Mouse (Mus musculus): Measurements from ENCODE around the gene Tas2r118.

- no peak for TF ChIP-seq CTCF (conservative IDR thresholded peaks at IDR 0.05; ENCODE audit: low read length)
- TF ChIP-seq NANOG (IDR thresholded peaks at IDR 0.05; ENCODE audit: borderline replicate concordance, low read length): no peak
- TF ChIP-seq POU5F1 (IDR thresholded peaks at IDR 0.05; ENCODE audit: borderline replicate concordance, low read length): no peak
Measured at GRCm38 (mm10) chr6:23940776-23941175, 29.1 kb downstream of the Tas2r118 start.
